Mouse (Mus musculus) yolk sac, embryonic 10.5 days (tissue): ENCODE results near the gene B3galt1.
A peak's percentile ranks its signal among the peaks of the same experiment; 100 is the strongest.

Source experiments
- DNase-seq: peaks from one replicate; pipeline ENCODE4 v3.0.0-alpha.2; 2017; ENCODE audit warnings: low spot score

B3galt1 gene

DNA sequence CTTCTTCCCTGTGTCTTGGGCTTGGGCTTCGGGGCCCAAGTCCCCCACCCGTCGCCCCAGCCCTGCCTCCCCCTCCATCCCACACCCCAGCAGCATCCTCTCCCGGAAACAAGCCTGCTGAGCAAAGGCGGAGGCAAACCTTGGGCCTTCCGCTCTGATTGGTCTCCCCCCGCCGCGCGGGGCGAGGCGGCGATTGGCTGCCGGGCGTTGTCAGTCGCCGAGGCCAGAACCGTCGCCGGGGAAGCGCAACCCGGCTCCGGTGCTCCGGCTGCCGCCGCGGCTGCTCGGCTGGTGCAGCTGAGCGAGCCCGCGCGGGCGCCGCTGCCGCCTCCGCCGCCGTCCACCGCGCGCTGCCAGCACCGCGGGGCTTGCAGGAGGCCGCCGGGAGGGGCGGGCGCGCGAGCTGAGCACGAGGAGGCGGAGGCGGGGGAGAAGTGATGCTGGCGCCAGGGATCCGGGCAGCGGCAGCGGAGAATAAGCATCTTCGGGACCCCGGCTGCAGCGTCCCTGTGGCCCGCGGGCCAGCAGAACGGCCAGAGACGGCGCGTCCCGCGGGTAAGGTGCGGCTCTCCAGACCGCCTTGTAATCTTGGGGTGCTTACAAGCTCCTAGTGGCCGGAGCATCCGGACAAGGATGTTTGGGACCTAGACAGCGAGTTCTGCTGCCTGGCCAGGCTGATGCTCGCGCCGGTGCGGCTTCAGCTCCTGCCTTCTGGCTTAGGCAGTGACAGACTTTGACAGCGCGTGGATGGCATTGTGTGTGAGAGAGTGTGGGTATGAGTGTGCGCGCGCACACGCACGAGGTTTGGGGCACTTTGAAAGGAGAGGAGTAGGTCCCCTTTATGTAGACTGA lies at the start of gene B3galt1:
TSS of gene B3galt1 (plus strand) at position 392 of the 852 bp plus-strand sequence.
- DNase-seq, result peak; percentile 71

GRCm38 (mm10) chr2:67516405-67516804 lies 49.3 kb upstream of the B3galt1 start:
- no peak for DNase-seq

DNA sequence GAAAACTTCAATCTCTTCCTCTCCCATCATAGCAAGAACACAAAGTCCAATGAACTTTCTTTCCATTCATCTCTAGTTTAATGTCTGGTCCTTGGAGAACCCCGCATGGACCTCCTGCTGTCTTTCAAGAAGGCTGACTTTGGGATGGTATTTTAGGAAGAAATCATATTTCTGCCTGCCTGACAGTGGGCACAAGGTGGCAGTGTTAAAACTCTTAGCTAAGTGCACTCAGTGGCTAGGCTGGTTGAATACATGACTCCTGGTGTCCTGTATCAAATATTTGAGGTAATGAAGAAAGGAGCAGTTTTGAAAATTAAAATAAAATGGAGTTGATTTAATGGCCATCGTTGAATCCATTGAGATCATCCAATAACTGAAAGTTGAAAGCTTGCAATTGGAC lies 30.3 kb upstream of the B3galt1 start:
- DNase-seq, result no peak

DNA sequence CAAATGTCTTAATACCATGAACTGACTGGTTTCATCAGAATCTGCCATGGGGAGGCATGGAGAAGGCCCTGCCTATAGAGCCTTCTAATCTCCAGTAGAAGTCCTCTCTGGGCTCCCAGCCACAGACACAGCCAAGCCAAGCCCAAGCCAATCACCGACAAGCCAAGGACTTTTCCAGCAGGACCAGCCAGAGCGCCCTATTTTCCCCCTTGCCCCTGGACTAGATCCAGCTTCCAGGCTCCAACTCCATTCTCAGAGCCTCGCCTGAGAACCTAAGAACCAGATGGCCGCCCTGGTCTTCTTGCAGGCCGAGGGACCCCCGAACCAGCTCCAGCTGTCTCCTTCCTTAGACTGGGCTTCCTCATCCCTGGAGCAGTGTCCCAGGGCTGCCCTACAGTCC lies 26.2 kb upstream of the B3galt1 start:
- DNase-seq, result no peak

DNA sequence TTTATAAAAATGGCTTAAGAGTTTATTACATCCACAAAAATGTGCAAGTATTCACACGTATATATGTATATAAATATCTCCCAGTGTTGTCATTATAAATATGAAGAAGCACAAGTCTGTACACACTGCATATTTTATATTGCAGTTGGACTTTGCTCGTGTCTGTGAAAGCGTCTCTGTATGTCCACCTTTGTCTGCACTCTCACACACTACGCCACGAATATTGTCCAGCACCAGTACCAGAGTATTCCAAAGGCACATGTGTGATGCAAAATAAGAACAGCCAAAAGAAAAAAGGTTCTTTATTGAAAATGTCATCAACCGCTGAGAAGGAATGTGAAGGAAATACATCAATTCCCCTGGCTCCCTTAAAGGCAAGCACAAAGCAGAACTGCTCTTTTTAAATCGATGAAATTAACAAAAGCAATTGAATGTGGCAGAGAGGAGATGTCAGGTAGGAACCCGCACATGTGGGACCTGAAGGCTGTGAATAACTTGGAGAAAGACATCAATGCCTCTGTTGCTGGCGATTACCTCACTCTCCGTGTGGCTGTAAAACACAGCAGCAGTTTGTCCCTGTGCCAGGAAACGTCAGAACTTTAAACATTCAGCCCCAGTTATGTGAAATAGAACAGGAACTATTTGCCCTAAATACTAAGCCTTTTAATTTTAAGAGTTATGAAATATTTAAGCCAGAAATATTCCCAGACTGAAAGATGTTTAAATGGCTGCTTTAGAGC lies 23.5 kb upstream of the B3galt1 start:
- no peak for DNase-seq

- no peak for DNase-seq
Measured at GRCm38 (mm10) chr2:67544426-67544825, 21.2 kb upstream of the B3galt1 start.

DNA sequence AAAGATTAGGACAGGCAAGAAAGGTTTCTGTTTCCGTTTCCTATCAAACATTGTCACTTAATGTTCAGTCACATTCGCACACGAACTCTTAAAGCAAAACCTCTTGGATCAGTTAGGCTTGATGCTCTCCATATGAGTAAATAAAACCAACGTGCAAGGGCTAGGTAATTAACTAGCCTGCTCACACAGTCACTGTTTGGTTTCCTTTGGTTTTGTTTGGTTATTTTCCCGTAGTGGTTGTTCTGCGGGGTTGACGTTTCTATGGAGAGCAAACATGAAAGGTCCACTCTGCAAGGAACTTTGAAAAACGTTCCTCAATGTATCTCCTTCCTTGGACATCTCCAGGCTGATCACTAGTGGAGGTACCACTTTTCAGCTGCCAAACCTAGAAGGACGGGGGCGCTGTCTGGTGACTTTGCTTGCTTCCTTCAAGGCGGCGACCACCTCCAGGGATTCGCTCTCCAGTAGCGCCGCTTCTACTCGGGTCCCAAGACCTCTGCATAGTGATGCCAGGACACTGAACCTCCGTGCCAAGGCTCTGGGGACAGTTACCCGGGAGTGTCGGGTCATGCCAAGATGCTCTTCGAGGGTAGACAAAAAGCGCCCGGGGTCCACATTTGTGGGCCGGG lies 706 bp upstream of the B3galt1 start:
- DNase-seq, result no peak

GRCm38 (mm10) chr2:67566566-67566965 lies 895 bp downstream of the B3galt1 start:
- no peak for DNase-seq

GRCm38 (mm10) chr2:67567141-67567680 lies 1.5 kb downstream of the B3galt1 start:
- no peak for DNase-seq

GRCm38 (mm10) chr2:67576634-67577033 lies 11.0 kb downstream of the B3galt1 start:
- no peak for DNase-seq

GRCm38 (mm10) chr2:67583091-67583490 lies 17.4 kb downstream of the B3galt1 start:
- no peak for DNase-seq

DNA sequence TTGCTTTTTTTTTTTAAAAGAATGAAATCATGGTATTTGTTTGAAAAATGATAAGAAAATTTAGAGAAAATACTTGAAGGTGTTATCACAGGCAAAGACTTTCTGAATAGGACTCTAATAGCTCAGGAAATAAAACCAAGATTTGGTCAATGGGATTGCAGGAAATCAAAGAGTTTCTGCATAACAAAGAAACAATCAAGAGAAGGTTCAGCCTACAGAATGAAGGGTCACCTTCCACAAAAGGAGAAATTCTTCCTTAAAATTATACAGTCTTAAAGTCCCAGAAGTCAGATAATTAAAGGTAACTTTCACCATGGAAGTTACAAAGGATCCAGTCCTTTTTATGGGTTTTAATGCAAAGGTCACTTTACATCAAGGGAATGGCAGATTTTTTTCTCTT lies 24.7 kb downstream of the B3galt1 start:
- DNase-seq, result no peak

GRCm38 (mm10) chr2:67591831-67592629 lies 26.4 kb downstream of the B3galt1 start:
- no peak for DNase-seq

- no peak for DNase-seq
Measured at GRCm38 (mm10) chr2:67622902-67623301, 57.2 kb downstream of the B3galt1 start.

DNA sequence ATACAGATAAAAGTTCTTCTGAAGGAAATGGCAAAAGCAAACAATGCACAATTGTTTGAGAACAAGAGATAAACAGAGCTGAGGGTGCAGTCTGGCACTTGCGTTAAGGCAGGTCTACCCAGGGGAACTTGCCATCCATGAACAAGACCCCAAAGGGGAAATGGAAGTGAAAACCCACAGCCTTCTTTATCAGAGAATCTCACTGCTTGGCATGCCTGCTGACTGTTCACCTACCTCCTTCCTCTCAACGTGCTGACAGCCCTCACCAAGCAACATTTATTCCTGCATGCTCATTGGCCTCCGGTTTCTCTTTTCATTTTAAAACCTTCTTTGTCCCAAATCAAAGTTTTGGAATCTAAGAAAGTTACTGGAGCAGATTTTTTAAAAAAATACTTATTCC lies 62.0 kb downstream of the B3galt1 start:
- no peak for DNase-seq

GRCm38 (mm10) chr2:67628289-67628688 lies 62.6 kb downstream of the B3galt1 start:
- no peak for DNase-seq

- DNase-seq, result no peak
Measured at GRCm38 (mm10) chr2:67654847-67655246, 89.2 kb downstream of the B3galt1 start.

DNA sequence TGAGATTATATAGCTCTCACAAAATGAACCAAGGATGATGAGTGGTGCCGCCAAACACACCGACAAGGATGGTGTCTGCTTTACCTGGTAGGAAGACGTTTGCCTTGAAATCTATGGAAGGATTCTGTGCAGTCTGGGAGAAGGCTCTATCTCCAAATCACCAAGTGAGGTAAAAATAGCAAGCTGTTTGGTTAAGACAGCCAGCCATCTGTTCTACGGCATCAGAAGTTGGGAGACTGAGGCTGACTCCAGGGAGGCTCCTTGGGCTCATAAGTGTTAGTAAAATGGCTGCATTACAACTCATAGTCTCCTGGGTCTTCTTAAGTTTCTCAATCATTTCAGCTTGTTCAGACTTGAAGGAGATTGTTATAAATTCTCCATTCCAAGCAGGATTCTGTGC lies 91.7 kb downstream of the B3galt1 start:
- DNase-seq, result no peak

DNA sequence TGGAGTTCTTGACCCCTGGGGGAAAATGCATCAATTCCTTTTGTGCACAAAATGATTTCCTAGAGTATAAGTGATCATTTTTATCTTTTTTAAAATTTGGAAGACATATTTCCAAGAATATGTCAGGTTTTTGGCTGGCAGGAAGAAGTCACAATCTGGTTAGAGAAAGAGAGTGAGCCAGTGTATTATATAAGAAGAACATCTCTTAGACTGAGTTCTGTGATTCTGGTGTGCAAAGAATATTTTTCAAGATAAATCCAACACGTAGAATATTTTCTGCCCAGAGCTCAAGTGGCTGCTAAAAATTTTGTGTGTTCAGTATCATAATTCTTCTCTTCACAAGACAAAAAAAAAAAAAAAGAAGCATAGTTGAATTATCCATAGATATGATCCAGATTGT lies 92.4 kb downstream of the B3galt1 start:
- no peak for DNase-seq

- no peak for DNase-seq
Measured at GRCm38 (mm10) chr2:67671721-67672120, 106.0 kb downstream of the B3galt1 start.

DNA sequence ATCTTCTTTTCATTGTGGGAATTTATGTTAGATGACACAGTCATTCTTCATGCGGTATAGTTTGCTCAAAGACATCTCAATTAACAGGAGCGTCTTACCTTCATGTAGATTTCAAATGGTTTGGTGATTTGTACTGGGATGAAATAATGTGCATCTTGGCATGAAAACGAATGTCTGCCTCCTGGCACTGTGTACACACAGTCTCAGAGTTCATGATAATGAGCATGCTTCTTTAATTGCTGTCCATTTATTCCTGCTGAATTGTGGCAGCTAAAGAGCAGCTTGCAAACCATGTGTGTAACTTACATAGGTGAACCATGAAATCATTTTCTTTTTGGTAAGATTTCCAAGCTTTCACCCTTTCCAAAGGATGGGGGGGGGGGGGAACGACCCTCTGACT lies 112.0 kb downstream of the B3galt1 start:
- no peak for DNase-seq

DNA sequence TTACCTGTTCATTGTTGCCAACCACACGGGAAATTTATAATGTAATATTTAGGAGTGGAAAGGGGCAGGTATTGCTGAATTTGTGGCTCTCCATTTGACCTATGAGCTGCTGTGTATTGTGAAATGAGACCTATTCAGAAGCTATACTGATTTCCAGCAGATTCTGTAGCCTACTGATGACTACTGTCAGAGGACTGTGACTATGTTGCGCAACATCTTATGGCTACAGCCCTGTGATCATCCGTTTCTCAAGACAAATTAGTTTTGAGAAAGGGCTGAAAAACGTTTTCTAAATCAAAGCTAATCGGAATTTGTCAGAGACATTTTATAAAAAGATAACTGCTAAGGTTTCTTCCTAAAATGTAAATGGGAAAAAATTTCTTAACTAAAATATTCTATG lies 158.6 kb downstream of the B3galt1 start:
- no peak for DNase-seq
